Mouse (Mus musculus) heart, embryonic 16.5 days (tissue): ENCODE results near the gene Ythdc1. TPM values are rescaled to one million over a fixed set of nuclear protein-coding genes. Genes with fewer than 3 reads are reported as not detected.
"Not testable (repeated sequence)": the region's sequence is repeated elsewhere in the genome, so short reads cannot be mapped to it uniquely, and the experiment has no call there.

Experiments
- ATAC-seq: fragments of 200-750 bp; cut with Nextera tagmentation; replicated peaks from 2 replicates; pipeline ENCODE4 v1.8.0; 2017; ENCODE audit warnings: moderate number of reproducible peaks; ENCODE audit not compliant: insufficient read depth, low FRiP score; ENCODE audit errors: extremely low read depth
- H3K27ac ChIP-seq: fragments of 300-500 bp; sonication (generic); 2 replicates; pipeline ENCODE4 v1.5.1; 2014; ENCODE audit warnings: mild to moderate bottlenecking, low read length, control low read depth, moderate library complexity
- H3K27me3 ChIP-seq: fragments of 300-500 bp; sonication (generic); 2 replicates; pipeline ENCODE4 v1.6.1; 2014; ENCODE audit warnings: low read length, mixed read lengths; ENCODE audit not compliant: control insufficient read depth, insufficient read depth
- H3K36me3 ChIP-seq: fragments of 300-500 bp; sonication (generic); 2 replicates; pipeline ENCODE4 v1.6.1; 2014; ENCODE audit not compliant: control insufficient read depth, insufficient read depth
- H3K4me1 ChIP-seq: fragments of 300-500 bp; sonication (generic); 2 replicates; pipeline ENCODE4 v1.6.1; 2014; ENCODE audit warnings: low read length, mixed read lengths; ENCODE audit not compliant: control insufficient read depth, insufficient read depth
- H3K4me2 ChIP-seq: fragments of 300-500 bp; sonication (generic); 2 replicates; pipeline ENCODE4 v1.6.1; 2014; ENCODE audit warnings: low read depth, mild to moderate bottlenecking, control low read depth, low read length
- H3K4me3 ChIP-seq: fragments of 300-500 bp; sonication (generic); 2 replicates; pipeline ENCODE4 v1.5.1; 2014; ENCODE audit warnings: mild to moderate bottlenecking, control low read depth, low read length
- H3K9ac ChIP-seq: fragments of 300-500 bp; sonication (generic); 2 replicates; pipeline ENCODE4 v1.6.1; 2014; ENCODE audit warnings: low read length, control low read depth
- H3K9me3 ChIP-seq: fragments of 300-500 bp; sonication (generic); replicated peaks from 2 replicates; pipeline ENCODE4 v1.6.1; 2016; ENCODE audit warnings: low read length; ENCODE audit not compliant: control insufficient read depth
- WGBS: fragments of 180-500 bp; shearing (Covaris S2); extraction: QIAGEN DNeasy Blood & Tissue Kit; methylation state at CpG from one replicate; pipeline ENCODE4 v1.1.7; 2014; 5-methylcytosine and 5-hydroxymethylcytosine counted together
- polyA plus RNA-seq: library from polyadenylated mRNA; unstranded; fragments of >200 nt; fragmentation: Nextera tagmentation; extraction: Ambion mirVana; gene quantifications from 2 replicates; pipeline ENCODE4 v1.2.1, GENCODE M21; 2015

Ythdc1 gene
- polyA plus RNA-seq, 1 experiment from 2014 or later, result 25.2 TPM

DNA sequence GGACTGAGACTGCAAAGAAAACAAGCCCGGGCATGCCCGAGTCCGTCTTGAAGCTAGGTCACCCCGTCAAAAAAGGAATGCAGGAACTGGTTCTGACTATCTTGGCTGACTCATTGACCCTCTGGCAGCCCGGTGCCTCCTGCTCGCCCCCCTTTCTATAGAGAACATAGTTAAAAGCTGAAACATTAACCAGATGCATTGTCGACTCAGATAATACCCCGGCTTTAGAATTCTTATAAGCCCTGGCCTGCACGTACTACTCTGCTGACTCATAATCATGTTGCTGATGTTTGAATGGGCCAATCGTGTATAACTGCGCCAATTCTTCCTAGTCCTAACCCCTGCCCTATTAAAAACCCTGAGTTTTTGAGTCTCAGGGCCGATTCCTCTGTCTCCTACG, 52.5 kb downstream of the Ythdc1 start:
- H3K4me2 ChIP-seq, result peak overlapping the region; percentile 33
- H3K4me1 ChIP-seq, H3K4me3 ChIP-seq, H3K27me3 ChIP-seq, H3K36me3 ChIP-seq, H3K9me3 ChIP-seq, H3K9ac ChIP-seq: not testable (repeated sequence)
- peak overlapping the region; percentile 77 for H3K27ac ChIP-seq
- peak; percentile 82; the same call in 1 of the 2 replicates for ATAC-seq
- 30% methylated on average over 13 of the region's 13 CpGs for whole genome bisulfite sequencing

DNA sequence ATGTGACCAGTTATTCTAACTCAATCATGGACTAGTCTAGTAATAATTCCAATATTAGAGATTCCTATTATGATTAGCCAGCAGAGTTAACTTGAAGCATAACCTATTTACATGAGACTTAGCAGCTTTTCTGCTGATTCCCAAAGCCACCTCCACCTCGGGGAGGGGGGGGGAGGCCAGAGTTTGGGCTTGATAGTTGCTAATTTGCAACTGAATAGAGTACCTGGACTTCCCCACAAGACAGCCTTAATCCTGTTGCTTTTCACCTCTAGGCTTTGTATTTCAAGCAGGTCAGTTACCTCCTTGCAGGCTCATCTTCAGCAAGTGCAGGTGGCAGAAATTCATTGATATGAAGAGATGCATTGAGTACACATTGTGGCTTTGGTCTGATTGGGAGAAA, 53.7 kb downstream of the Ythdc1 start:
- no peak overlapping the region for H3K27ac ChIP-seq

DNA sequence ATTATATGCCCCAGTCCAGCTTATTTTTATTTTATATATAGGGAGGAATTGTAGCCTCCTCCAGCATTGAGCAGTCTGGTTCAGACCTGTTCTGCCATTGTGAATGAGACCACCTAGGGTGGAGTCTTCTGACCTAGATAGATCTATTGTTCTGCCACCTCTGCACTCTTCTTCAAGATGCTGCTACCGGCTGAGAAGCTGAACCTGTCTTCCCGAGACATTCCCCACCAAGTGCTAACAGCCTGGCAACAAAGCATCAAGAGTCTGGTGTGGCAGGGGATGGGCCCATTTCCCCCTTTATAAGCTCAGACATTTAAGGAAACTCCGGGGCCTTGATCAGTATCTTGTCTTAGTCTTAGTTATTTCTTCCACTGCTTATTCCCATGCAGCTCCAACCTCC, 54.3 kb downstream of the Ythdc1 start:
- H3K9ac ChIP-seq, result no peak overlapping the region
- H3K27ac ChIP-seq, result no peak overlapping the region
- ATAC-seq, result no peak
- H3K4me3 ChIP-seq, result no peak overlapping the region
- H3K4me1 ChIP-seq, result peaks cover 2% of the 10 kb centered on the region; the same call in 1 of the 2 replicates
- no peak overlapping the region for H3K4me2 ChIP-seq
- H3K9me3 ChIP-seq, result no peaks in the 10 kb centered on the region
- 66% methylated on average over 3 of the region's 3 CpGs for WGBS
- no peaks in the 10 kb centered on the region for H3K36me3 ChIP-seq
- H3K27me3 ChIP-seq, result no peaks in the 10 kb centered on the region

More for the DNA sequence above, 53.7 kb downstream of the Ythdc1 start:
- Histone ChIP-seq H3K9ac (no peak overlapping the region), H3K9me3 (no peaks in the 10 kb centered on the region), H3K36me3 (no peaks in the 10 kb centered on the region), H3K4me3 (no peak overlapping the region), H3K4me1 (peaks cover 2% of the 10 kb centered on the region; the same call in 1 of the 2 replicates), H3K4me2 (no peak overlapping the region), H3K27me3 (no peaks in the 10 kb centered on the region)
- WGBS, result 37% methylated on average over 1 of the region's 1 CpGs
- no peak for ATAC-seq

DNA sequence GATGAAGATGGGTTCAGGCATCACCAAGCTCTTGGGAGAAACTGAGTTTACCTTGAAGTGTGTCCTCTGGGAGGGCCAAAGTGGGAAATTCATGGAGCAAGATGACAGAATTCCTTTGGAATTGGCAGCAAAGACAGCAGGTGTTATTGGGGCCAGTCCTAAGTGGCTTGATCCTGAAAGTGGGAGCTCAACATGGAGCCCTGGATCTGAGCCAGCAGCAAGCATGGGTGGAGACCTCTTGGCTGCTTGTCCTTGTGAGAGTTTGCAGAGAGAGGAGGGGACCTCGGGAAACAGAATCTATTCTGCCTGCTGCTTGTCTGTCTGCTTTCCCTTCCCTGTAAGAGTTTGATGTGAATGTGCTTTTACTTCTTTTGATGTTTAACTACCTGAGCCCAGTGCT, 67.9 kb downstream of the Ythdc1 start:
- Histone ChIP-seq H3K4me1 (peaks cover 4% of the 10 kb centered on the region; the same call in 1 of the 2 replicates), H3K9me3 (no peaks in the 10 kb centered on the region), H3K4me3 (no peak overlapping the region), H3K9ac (no peak overlapping the region), H3K27me3 (no peaks in the 10 kb centered on the region), H3K4me2 (no peak overlapping the region), H3K36me3 (no peaks in the 10 kb centered on the region), H3K27ac (no peak overlapping the region)
- 12% methylated on average over 1 of the region's 1 CpGs for WGBS
- no peak for ATAC-seq

Other genes with a start within 250 kb of the Ythdc1 start
- gene Tmprss11f, start 171.8 kb upstream of the Ythdc1 start, polyA plus RNA-seq, result not detected in 2 replicates
- 0.03 TPM in 1 of 2 replicates, not detected in the other for gene Tmprss11b, start 127.9 kb upstream of the Ythdc1 start, polyA plus RNA-seq
- not detected in 2 replicates for gene Tmprss11e, start 58.4 kb upstream of the Ythdc1 start, polyA plus RNA-seq
- gene Ugt2b34, start 102.7 kb downstream of the Ythdc1 start, polyA plus RNA-seq, result 0.12 and 0.34 TPM in 2 replicates
- not detected in 2 replicates for gene Ugt2b1, start 122.3 kb downstream of the Ythdc1 start, polyA plus RNA-seq
- not detected in 2 replicates for gene Ugt2b35, start 196.6 kb downstream of the Ythdc1 start, polyA plus RNA-seq